Mouse (Mus musculus): ENCODE data around the gene Ldb3.

The Ldb3 gene

DNA sequence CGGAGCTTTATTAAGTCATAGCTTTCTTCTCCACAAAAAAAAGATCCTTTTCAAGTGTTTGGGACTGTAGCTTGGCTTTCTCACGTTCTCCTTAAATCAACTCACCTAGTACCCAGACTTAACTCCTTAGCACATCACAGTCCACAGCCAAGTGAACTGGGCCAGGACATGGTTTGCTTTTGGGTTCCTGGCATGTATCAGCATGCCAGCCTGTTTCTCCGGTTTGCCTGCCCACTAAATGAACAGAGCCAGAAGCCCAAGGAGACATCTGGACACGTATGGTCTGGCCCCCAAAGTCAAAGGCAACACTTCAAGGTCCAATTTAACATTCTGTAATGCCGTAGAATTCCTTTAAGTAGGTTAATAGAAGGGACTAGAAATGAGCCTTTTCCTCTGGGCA is 84.1 kb downstream of the Ldb3 start:
- no peak for DNase-seq

DNA sequence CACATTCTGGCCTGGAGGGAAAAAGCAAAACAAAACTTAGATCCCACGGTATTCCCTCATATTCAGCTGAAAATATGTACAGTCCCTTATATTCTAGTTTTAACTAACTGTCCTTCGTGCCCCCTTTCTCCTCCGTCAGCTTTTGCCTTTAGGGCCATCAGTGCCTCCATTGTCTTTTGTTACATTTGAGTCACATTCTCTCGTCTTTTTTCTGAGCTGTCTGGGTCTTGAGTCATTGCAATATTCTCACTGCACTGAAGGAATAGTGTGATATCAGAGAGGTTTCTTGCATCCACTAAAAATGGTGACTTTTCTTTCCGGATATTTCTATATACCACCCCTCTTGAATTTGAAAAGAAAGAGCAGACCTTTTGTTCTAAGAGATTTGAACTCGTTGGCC is 84.7 kb downstream of the Ldb3 start:
- no peak for DNase-seq

DNA sequence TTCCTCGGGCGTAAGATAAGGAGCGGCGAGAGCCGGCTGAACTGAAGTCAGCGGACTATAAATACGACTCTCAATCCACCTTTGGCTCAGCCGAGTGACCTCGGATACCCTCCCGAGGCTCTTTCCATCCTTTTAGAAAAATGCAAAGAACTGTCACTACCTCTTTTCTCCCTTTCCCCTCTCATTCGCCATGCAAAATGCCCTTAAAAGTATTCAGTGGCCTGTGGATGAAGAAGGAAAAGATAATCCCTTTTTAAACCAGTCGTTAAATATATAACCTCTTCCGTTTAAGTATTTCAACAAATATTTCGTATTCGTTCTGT is 85.2 kb downstream of the Ldb3 start, which contains the start of gene Bmpr1a:
Gene Bmpr1a, minus strand, starts transcription at position 17 of the 323 bp plus-strand sequence.
- no peak for DNase-seq

DNA sequence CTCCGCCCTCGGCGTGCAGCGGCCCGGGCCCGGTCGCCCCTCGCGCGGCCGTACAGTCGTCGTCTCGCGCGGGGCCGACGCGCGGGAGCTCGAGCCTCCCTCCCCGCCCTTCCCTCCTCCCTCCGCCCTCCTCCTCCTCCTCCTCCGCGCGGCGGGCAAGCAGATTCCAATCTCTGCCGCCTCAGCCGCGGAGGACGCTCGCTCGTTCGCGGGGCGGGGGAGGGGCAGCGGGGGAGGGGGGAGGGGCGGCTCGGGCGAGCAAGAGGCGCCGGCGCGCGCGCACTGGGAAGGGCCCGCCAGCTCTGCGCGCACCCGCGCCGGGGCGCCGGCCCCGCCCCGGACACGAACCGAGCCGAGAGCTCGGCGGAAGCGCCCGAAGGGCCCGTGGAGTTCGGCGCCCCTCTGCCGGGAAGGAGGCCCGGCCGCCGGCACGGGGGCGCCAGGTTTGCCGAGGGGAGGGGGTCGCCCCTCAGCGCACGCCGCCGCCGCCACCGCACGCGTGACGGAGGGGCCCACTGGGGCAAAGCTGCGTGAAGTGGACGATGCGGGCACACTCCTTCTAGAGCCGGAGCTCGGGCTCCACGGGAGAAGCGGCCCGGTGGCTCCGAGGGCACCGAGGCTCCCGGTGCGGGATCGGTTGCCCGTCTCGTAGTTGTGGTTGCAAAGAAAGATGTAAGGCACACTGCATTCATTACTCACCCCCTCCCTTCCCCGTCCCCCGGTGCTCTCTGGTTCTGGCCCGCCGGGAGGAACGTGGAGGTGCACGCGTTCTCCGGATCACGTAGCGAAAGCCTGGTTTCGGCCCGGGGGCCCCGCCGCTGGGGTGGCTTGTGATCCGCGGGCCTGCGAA is 85.8 kb downstream of the Ldb3 start:
- DNase-seq, result peak; percentile 98

GRCm38 (mm10) chr14:34501804-34502474 is 86.5 kb downstream of the Ldb3 start:
- DNase-seq, result peak; percentile 71

DNA sequence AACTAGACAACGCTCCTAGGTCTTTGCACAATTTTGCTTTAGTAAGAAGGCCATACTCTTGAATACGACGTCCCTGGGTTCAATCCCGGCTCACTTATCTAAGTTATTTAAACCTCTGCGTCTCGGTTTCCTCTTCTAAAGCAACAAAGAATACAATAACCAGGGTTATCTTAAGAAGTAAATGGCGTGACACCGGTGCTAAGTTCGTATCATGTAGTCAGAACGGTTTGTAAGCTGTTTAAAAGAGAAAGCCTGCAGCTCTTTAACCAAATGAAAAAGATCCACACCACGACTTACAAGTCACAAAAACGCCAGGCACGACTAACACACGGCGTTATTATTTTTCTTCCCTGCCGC is 87.1 kb downstream of the Ldb3 start:
- peak; percentile 51 for DNase-seq

GRCm38 (mm10) chr14:34500309-34500708 is 88.2 kb downstream of the Ldb3 start:
- DNase-seq, result no peak

DNA sequence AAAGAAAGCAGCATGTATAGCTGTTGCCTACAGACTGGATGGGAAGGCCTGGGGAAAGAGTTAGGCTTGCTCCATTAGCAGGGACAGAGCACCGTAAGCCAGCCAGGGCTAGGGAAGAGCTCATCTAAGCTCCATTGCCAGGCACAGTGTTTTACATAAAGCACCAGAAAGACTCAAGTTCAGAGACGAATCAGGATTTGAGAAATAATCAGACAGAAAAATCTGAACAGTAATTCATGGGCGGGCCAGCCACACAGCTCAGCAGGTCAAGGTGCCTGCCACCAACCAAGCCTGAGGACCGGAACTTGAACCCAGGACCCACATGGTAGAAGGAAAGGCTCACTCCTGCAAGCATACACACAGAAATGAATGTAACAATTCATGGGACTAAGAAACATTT is 88.8 kb downstream of the Ldb3 start:
- no peak for DNase-seq

DNA sequence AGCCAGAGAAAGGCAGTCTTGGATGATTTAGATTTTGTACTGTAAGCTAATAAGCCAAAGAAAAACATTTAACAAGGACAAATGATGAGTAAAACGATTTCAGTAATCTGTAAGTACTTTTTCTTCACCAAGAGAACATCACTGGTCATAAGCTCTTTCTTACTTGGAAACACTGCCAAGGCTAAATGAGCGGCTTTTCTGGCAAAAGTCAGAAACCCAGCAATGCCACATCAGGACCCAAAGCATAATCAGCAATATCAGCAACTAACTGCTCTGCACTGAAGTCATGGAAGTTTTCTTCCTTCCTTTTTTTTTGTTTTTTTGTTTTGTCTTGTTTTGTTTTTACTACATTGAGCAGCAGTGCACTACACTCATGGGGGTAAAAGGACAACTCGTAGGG is 91.1 kb downstream of the Ldb3 start:
- DNase-seq, result no peak

DNA sequence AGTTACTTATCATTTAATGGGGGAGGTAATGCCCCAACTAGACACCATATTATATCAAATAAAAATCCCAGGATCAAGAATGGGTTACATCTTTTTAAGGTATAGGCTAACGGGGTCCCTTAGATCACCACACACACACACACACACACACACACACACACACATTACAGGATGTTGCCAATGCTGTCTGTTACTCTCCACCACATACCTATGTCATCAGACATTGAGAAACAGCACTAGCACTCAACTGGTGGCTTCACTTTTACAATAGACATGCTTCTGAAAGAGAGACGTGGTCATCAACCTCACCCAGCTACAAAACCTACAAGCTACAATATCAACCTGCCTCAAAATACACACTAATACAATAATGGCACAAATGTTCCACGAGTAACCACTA is 94.8 kb downstream of the Ldb3 start:
- DNase-seq, result no peak

DNA sequence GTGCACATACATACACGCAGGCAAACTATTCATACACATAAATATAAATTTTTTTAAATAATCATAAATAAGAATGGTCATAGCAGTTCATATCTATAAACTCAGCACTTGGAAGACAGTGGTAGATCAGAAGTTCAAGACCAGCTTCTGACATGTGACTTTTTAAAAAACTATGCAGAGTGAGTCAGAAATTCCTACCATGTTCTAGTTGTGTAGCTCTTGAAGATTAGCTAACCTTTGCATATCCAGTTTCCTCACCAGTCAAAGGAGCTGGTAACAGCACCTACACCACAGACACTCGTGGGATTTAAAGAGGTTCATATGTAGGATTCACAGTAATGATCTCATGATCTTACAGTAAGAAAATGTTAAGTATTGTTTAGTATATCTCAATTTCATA is 95.8 kb downstream of the Ldb3 start:
- DNase-seq, result no peak

GRCm38 (mm10) chr14:34490965-34491364 is 97.5 kb downstream of the Ldb3 start:
- DNase-seq, result no peak

DNA sequence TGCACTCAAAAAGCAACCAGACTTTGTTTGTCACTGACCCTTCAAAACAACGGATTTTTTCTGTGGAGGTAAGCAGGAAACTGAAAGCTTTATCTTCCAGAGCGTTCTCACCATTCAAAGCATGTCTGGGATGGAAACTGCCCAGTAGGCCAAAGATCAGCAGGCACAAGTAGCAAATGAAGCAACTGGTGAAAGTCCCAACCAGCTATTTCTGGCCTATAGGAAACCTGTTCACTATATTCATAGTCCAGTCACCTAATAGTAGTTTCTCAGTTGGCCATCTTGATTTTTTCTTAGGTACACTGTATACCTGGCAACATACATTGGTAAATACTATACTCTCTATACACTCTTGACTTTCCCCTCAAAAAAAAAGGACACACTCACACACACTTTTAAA is 98.6 kb downstream of the Ldb3 start:
- no peak for DNase-seq

- DNase-seq, result no peak
Measured at GRCm38 (mm10) chr14:34486169-34486568, 102.3 kb downstream of the Ldb3 start.

GRCm38 (mm10) chr14:34483469-34484341 is 104.8 kb downstream of the Ldb3 start:
- no peak for DNase-seq

Measured in embryo, embryonic 11 days (tissue).